Mouse (Mus musculus) embryonic fibroblast, embryonic 13.5 days (primary cell): Measurements from ENCODE around the gene Styk1.

ENCODE experiments used
- CTCF ChIP-seq: IDR thresholded peaks from 2 replicates; pipeline ENCODE4 v1.5.1; 2011; ENCODE audit warnings: mild to moderate bottlenecking, control low read depth, low read length, moderate library complexity, borderline replicate concordance; ENCODE audit not compliant: insufficient read depth
- POLR2A ChIP-seq: IDR thresholded peaks from 2 replicates; pipeline ENCODE4 v1.6.1; 2011; ENCODE audit warnings: low read depth, mild to moderate bottlenecking, control low read depth, low read length, moderate library complexity

GRCm38 (mm10) chr6:131353352-131353919 is at the start of gene Styk1:
- TF ChIP-seq CTCF (peak; percentile 75), POLR2A (peak; percentile 50)
